Mouse (Mus musculus): ENCODE results near the gene Spon1. TPM values are rescaled to one million over a fixed set of nuclear protein-coding genes. Genes with fewer than 3 reads are reported as not detected.

Spon1 gene
- polyA plus RNA-seq, 1 experiment from 2014 or later: 35.1 TPM

DNA sequence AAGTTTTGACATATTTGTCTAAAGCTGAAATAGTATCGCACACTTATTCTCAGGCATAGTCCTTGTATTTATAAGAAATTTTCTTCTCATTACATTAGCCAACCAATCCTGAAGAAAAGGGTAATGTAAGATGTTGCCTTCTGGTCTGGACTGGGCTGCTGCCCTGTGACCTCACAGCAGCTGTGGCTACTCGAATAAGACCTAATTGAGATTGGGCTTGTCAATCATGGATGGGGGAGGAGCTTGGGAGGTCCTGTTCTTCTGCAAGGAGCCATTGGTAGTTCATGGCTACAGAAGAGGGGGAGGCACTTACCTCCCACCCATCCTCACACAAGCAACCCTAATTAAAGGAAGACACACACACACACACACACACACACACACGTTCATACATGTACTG is 27.1 kb downstream of the Spon1 start:
- Histone ChIP-seq H3K9ac (replicated peaks; ENCODE audit: low read depth) (no peak overlapping the region), H3K4me2 (replicated peaks; ENCODE audit: low read depth, low read length) (no peak overlapping the region), H3K9me3 (ENCODE audit: low read length) (no peaks in the 10 kb centered on the region), H3K36me3 (ENCODE audit: insufficient read depth, low read length) (no peaks in the 10 kb centered on the region), H3K4me3 (ENCODE audit: low read depth, low read length) (no peak overlapping the region), H3K27ac (ENCODE audit: low read length) (no peak overlapping the region), H3K4me1 (ENCODE audit: insufficient read depth, low read depth, low read length) (no peaks in the 10 kb centered on the region), H3K27me3 (replicated peaks; ENCODE audit: insufficient read depth, low read length) (no peaks in the 10 kb centered on the region)
- DNase-seq (ENCODE audit: low spot score) (peak; percentile 32), ATAC-seq (no peak)
- TF ChIP-seq EP300 (IDR thresholded peaks at IDR 0.05) (no peak), CTCF (IDR thresholded peaks at IDR 0.05) (no peak)
- WGBS: 66% methylated on average over 3 of the region's 3 CpGs

GRCm38 (mm10) chr7:113795209-113795608 is 29.4 kb downstream of the Spon1 start:
- ATAC-seq (no peak), DNase-seq (ENCODE audit: low spot score) (no peak)
- no peaks in the 10 kb centered on the region for H3K9me3 ChIP-seq (ENCODE audit: low read length)
- H3K9ac ChIP-seq (replicated peaks; ENCODE audit: low read depth): no peak overlapping the region
- no peaks in the 10 kb centered on the region for H3K36me3 ChIP-seq (ENCODE audit: insufficient read depth, low read length)
- no peaks in the 10 kb centered on the region for H3K27me3 ChIP-seq (replicated peaks; ENCODE audit: insufficient read depth, low read length)
- no peak overlapping the region for H3K4me2 ChIP-seq (replicated peaks; ENCODE audit: low read depth, low read length)
- no peak overlapping the region for H3K27ac ChIP-seq (ENCODE audit: low read length)
- whole genome bisulfite sequencing: 31% methylated on average over 5 of the region's 5 CpGs
- no peak overlapping the region for H3K4me3 ChIP-seq (ENCODE audit: low read depth, low read length)
- TF ChIP-seq CTCF (IDR thresholded peaks at IDR 0.05): no peak
- no peak for TF ChIP-seq EP300 (IDR thresholded peaks at IDR 0.05)
- H3K4me1 ChIP-seq (ENCODE audit: insufficient read depth, low read depth, low read length): no peaks in the 10 kb centered on the region

GRCm38 (mm10) chr7:113797134-113797533 is 31.3 kb downstream of the Spon1 start:
- Histone ChIP-seq H3K4me2 (replicated peaks; ENCODE audit: low read depth, low read length) (no peak overlapping the region), H3K9ac (replicated peaks; ENCODE audit: low read depth) (no peak overlapping the region), H3K27ac (ENCODE audit: low read length) (no peak overlapping the region), H3K4me1 (ENCODE audit: insufficient read depth, low read depth, low read length) (no peaks in the 10 kb centered on the region), H3K27me3 (replicated peaks; ENCODE audit: insufficient read depth, low read length) (no peaks in the 10 kb centered on the region), H3K9me3 (ENCODE audit: low read length) (no peaks in the 10 kb centered on the region), H3K4me3 (ENCODE audit: low read depth, low read length) (no peak overlapping the region), H3K36me3 (ENCODE audit: insufficient read depth, low read length) (no peaks in the 10 kb centered on the region)
- TF ChIP-seq EP300 (IDR thresholded peaks at IDR 0.05) (no peak), CTCF (IDR thresholded peaks at IDR 0.05) (no peak)
- 73% methylated on average over 4 of the region's 4 CpGs for WGBS
- DNase-seq (ENCODE audit: low spot score) (no peak), ATAC-seq (no peak)

- no peak for TF ChIP-seq CTCF (IDR thresholded peaks at IDR 0.05)
- no peak for TF ChIP-seq EP300 (IDR thresholded peaks at IDR 0.05)
- H3K36me3 ChIP-seq (ENCODE audit: insufficient read depth, low read length): no peaks in the 10 kb centered on the region
- H3K27me3 ChIP-seq (replicated peaks; ENCODE audit: insufficient read depth, low read length): no peaks in the 10 kb centered on the region
- no peaks in the 10 kb centered on the region for H3K9me3 ChIP-seq (ENCODE audit: low read length)
- no peak for DNase-seq (ENCODE audit: low spot score)
- H3K4me1 ChIP-seq (ENCODE audit: insufficient read depth, low read depth, low read length): no peaks in the 10 kb centered on the region
- 85% methylated on average over 6 of the region's 6 CpGs for WGBS
- ATAC-seq: no peak
- no peak overlapping the region for H3K9ac ChIP-seq (replicated peaks; ENCODE audit: low read depth)
- H3K27ac ChIP-seq (ENCODE audit: low read length): no peak overlapping the region
- no peak overlapping the region for H3K4me3 ChIP-seq (ENCODE audit: low read depth, low read length)
- no peak overlapping the region for H3K4me2 ChIP-seq (replicated peaks; ENCODE audit: low read depth, low read length)
Observed at GRCm38 (mm10) chr7:113798605-113799255, 32.9 kb downstream of the Spon1 start.

DNA sequence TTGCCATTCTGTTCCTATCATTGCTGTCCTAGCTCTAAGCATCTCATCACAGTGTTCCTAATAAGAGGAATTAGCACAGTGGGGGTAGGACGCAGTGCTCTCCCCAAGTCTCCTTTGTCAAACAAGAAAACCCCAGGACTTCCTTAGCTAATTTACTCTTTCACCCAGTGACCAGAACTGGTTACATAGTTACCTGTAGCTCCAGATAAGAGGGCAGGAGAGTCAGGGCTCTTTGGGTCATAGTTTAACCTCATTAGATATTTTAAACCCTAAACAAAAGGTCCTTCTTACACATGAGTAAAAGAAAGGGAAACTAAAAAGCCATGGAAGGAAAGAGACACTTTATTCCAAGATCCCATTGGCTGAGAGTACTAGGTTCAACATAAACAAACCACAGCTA is 44.0 kb downstream of the Spon1 start:
- H3K9me3 ChIP-seq (ENCODE audit: low read length): no peaks in the 10 kb centered on the region
- H3K4me1 ChIP-seq (ENCODE audit: insufficient read depth, low read depth, low read length): no peaks in the 10 kb centered on the region
- H3K9ac ChIP-seq (replicated peaks; ENCODE audit: low read depth): no peak overlapping the region
- WGBS: 65% methylated on average over 1 of the region's 1 CpGs
- DNase-seq (ENCODE audit: low spot score): no peak
- TF ChIP-seq CTCF (IDR thresholded peaks at IDR 0.05) (no peak), EP300 (IDR thresholded peaks at IDR 0.05) (no peak)
- H3K36me3 ChIP-seq (ENCODE audit: insufficient read depth, low read length): no peaks in the 10 kb centered on the region
- no peak overlapping the region for H3K27ac ChIP-seq (ENCODE audit: low read length)
- H3K4me2 ChIP-seq (replicated peaks; ENCODE audit: low read depth, low read length): no peak overlapping the region
- no peak overlapping the region for H3K4me3 ChIP-seq (ENCODE audit: low read depth, low read length)
- no peak for ATAC-seq
- H3K27me3 ChIP-seq (replicated peaks; ENCODE audit: insufficient read depth, low read length): no peaks in the 10 kb centered on the region

DNA sequence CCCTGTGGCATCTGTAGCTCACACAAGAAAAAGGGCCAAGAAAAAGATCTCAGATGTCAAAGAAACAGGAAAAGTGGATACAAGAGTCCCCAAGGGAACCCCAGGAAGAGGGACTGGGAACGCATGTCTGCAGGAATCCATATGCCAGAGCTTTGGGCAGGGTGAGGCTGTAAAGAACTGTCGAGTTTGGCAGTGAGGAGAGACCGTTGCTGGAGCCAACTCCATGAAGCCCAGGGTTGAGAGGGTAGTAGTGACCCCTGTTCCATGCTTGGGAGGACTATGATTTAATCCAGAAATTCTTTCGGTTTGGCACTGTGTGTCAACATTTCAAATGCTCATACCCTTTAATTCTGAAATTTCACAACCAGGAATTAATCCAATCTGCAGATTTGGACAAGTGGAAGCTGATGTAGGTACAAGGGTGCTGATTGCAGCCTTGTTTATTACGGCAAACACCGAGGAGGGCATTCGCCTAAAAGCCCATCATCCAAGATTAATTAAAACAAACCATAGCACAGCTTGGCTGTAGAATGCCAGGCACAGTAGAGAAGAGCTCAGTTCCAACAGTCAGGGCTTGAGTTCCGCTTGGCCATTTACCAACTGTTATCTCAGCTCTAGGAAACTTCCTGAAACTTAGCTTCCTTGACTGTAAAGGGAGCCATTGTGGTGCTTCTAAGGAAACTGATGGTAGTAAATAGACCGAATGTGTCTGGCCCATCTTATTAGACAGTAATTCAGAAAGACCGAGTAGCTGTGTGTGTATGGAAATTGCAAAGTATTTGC is 45.8 kb downstream of the Spon1 start:
- H3K36me3 ChIP-seq (ENCODE audit: insufficient read depth, low read length): no peaks in the 10 kb centered on the region
- no peak for TF ChIP-seq CTCF (IDR thresholded peaks at IDR 0.05)
- no peak for TF ChIP-seq EP300 (IDR thresholded peaks at IDR 0.05)
- no peaks in the 10 kb centered on the region for H3K4me1 ChIP-seq (ENCODE audit: insufficient read depth, low read depth, low read length)
- H3K9ac ChIP-seq (replicated peaks; ENCODE audit: low read depth): no peak overlapping the region
- H3K27ac ChIP-seq (ENCODE audit: low read length): no peak overlapping the region
- H3K4me3 ChIP-seq (ENCODE audit: low read depth, low read length): no peak overlapping the region
- DNase-seq (ENCODE audit: low spot score) (peak; percentile 18), ATAC-seq (no peak)
- no peaks in the 10 kb centered on the region for H3K27me3 ChIP-seq (replicated peaks; ENCODE audit: insufficient read depth, low read length)
- H3K4me2 ChIP-seq (replicated peaks; ENCODE audit: low read depth, low read length): no peak overlapping the region
- 60% methylated on average over 10 of the region's 10 CpGs for WGBS
- H3K9me3 ChIP-seq (ENCODE audit: low read length): no peaks in the 10 kb centered on the region
